Mouse (Mus musculus) ovary, postnatal 10 days (tissue): ENCODE data around the gene Nme7.

Source experiments
- DNase-seq: peaks from one replicate; pipeline ENCODE4 v3.0.0; 2022; ENCODE audit warnings: low spot score

Nme7 gene

DNA sequence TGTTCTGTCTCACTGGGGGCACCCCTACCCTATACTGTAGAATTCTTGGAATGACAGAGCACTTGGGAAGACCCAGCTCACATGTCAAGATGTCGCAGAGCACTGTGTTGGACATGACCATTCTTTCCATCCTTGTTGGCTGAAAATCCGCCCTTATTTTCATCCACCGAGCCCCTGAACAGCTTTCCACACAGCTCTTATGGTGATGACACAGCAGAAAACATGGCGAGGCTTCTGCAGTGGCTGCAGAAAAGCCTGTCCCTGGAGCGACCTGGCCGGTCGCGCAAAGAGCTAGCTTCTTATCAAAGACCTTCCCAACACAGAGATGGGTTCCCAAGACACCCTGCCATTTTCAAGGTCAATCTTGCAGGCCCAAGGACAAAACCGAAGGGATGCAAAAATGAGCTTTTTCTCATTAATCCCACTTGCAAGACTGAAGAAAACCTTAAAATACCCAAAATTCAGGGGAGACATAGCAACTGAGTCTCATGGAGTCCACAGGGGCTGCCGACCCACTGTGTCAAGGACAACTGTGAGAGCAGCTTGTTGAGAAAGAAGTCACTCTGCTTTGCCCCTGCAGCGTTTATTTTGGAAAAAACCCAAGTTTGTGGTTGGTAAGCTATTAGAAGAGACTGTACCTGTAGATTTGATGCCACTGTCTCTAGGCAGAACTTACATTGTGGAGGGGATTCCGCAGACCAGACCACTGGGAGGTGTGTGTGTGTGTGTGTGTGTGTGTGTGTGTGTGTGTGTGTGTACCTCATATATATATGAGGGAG is 155.4 kb downstream of the Nme7 start:
- no peak for DNase-seq

DNA sequence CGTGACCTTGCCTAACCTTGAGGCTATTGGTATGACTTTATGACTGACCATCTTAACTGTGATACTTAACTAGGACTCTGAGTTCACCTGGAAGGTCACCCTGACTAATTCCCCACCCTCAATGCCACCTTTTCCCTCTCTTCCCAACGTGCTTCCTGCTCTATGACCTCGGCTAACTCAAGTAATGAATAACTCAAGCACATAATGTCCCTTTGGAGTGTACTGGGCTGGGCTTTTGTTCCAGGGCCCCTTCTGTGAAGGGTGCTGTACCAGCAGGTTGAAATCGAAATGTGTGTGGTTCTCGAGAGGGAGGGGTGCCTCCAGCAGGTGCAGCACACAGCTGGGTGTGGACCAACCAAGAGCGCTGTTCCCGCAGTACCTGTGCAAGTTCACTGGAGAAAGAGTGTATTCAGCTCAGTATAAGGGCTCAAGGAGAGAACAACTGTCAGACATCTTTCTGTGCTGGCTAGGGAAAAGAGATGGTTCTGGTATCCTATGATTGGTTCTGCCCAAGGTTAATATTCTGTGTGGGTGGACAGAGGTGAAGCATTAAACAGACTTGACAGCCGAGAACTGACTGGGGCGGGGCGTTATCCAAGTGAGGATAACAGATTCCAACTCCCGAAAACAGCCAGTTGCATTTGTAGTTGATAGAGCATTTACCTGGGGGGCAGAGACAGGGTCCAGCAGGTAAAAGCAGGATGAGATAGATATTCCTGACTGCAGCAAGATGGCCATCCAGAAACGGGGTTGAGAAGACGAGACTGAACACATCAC is 157.2 kb downstream of the Nme7 start:
- no peak for DNase-seq

DNA sequence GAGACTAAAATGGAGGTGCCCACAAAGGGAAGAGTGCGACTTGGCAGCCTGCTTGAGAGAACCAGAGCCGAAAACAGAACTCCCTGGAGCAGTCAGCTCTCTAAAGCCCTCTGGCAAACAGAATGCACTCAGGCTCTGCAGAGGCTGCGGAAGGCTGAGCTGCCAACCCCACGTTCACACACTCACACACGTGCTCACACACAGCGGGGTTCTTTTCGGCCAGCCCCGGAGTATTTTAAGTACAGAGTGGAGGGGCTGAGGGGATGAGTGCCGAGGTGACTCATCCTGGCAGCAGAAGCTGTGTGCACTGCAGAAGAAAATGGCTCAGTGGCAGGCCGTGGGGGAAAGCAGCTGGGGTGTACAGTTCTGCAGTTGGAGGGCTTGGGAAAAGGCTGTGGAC is 157.8 kb downstream of the Nme7 start:
- no peak for DNase-seq

DNA sequence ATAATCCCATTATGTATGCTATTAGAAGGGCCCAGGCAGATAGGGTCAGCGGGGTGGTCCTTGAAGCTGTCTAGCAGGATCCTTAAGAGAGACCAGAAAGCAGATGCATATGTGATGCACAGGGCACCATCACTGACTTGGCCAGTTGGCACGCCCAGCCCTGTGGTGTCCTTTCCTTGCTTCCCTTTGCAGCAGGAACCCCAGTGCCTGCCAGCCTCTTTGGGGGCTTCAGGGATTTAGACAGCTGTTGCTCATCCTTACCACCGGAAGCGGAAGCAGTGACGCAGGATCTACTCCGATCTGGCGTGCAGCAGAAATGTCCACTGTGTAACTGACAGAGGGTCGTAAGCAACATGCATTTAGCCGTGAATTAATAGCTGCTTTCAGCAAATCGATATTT is 163.5 kb downstream of the Nme7 start:
- DNase-seq: no peak

DNA sequence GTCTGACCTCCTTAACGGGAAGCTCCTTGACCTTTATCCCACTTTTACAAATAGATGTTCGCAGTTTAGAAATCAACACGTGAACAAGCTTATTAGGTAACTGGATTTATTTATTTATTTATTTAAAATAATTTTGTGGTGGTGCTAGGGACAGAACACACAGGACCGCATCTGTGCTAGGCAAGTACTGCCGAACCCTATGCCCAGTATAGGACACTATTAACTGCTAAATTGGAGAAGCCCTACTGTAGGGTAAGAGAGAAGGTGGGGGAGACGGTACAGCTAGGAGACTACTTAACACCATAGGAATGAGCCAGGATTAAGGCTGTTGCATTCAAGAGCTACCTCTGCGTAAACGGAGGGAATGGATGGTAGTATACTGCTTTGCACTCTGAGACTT is 164.4 kb downstream of the Nme7 start:
- DNase-seq: no peak

DNA sequence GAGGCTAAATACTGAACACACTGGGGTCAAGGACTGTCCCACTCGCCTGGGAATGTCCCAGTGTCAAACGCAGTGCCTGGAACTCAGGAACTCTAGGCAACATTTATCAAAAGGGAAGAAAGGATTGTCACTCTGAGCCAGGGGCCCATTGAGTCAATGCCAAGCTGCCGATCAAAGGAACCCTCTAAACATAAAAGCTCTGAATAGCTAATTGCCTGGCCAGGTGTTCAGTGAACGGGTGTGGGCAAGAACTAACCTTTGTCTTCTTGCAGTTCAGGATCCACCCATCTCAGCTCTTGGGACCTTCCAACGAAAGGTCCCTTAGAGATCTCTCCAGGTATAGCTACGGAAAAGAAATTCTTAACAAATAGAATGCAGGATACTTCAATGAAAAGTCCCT is 167.1 kb downstream of the Nme7 start:
- DNase-seq: no peak

DNA sequence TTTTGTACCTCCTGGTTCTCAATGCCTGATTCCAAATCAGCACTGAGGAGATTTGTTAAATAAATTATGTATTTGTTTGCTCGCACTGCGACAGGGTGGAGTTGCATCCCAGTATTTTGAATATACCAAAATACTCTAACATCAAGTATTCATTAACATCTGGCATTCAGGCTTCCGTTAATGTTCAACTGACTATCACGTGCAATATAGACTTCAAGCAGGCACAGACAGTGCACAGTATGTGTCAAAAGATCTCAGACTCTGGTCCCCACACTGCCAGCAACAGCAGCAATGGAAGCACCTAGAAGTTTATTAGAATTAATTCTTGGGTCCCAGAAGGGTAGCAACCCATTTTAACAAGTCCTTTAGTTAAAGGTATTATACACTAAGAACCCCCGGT is 167.7 kb downstream of the Nme7 start:
- no peak for DNase-seq

DNA sequence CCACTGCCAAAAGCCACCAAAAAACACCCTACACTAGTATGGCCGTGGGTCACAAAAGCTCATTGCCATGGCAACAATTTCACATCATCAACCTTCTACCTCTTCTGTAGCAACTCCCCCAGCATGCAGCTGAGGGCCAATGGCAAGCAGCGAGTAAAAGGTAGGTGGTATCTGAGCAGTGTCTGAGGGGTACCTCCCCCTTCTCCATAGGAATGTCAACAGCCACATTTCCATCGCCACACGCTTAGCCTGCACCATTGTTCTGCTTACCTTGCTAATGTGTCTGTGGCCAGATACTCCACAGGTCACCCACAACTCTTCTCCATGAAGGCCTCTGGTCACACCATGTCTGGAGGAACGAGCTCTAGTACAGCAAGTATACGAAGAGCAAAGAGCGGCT is 169.5 kb downstream of the Nme7 start:
- no peak for DNase-seq

DNA sequence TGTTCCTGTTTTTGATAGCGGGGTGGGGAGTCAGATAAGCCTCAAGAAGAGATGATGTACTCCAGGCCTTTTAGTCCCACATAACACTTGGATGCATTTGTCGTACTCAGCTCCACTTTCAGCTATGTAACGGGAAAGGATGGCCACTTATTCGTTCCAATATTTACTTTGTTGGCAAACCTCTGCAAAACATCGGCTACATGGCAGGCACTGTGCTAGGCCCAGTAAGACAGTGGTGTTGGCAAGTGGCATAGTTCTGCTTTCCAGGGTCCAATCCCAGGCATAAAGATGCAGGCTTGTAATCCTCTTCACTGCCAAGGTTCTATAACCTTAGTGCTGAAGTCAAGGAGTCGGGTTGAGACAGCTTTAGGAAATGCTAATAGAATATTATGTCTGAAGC is 170.4 kb downstream of the Nme7 start:
- DNase-seq: no peak

DNA sequence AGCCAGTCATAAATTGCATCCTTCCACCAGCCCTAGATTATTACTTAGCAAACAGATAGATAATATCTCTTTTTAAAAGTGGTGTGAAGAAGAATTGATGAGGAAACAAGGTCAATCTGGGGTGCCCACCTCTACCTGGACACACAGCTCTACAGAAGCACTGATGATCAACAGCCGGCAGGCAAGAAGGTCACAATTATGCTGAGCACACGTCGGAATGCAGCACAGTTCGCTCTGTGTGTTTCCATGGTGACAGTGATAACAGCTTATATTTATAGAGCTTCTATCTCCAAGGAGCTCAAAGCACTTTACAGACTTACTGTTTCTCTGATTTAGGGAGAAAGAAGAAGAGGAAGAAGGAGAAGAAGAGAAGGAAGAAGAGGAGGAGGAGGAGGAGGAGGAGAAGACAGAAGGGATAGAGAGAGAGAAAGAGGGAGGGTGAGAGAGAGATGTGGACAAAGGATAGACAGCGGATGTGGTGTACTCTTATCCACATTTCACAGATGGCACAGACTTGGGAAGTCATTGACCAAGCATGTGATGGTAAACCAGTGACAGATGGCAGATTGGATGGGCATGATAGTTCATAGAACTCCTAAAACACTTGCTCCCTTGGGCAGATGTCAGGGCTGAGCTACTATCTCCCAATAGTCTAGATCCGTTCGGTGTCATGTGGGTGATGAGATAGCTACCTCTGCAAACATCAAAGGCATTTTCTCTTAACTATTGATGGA is 171.0 kb downstream of the Nme7 start:
- no peak for DNase-seq

DNA sequence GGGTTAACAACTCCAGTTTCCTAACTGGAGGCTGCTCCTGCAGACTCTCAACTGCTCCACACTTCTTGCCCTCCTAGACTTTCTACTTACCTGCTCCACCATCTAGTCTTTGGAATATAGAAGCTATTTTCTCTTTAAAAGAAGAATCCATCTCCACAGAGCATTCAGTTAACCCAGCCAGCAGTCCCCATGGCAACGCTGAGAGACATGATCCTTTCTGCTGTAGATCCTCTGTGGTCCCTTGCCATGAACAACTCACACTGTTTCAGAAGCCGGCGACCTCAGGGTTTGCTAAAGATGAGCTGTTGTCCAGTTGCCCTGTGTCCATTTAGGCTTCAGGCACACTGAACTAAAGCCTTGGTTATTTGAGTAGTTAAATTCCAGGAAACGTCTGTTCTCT is 172.0 kb downstream of the Nme7 start:
- no peak for DNase-seq

DNA sequence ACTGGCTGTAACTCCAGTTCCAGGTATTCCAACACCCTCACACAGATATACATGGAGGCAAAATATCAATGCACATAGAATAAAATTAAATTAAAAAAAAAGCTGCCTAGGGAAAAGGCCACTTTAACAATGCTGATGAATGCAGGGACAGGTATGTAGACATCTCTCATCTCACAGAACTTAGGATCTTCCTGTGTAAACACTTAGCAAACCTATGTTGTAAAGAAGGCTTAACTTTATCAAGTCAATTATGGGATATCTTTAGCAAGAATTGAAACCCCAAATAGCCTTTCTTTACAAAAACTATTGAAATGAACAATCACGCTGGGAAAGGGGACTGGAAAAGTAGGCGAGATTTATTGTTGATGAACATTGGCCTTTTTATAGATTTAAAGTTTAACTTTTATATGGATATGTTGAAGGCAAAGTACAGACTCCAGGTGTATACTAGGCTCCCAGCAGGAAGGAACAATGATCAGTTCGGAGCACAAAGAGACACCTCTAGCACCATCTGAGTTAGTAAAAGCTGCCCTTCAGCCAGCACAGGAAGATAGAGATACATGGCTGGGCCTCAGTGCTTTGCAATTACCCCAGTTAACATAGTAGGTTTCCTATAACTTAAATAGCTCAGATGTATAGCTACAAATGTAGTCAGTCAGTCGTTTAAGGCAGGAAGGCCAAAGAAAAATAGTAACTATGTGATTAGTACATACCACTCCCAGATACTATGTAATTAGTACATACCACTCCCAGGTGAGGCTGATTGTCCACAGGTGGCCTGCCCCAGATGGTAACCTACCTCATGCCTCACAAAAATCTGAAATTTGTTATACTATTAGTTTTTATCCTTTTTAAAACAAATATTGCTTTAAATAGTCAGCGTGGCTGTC is 177.1 kb downstream of the Nme7 start:
- DNase-seq: no peak

DNA sequence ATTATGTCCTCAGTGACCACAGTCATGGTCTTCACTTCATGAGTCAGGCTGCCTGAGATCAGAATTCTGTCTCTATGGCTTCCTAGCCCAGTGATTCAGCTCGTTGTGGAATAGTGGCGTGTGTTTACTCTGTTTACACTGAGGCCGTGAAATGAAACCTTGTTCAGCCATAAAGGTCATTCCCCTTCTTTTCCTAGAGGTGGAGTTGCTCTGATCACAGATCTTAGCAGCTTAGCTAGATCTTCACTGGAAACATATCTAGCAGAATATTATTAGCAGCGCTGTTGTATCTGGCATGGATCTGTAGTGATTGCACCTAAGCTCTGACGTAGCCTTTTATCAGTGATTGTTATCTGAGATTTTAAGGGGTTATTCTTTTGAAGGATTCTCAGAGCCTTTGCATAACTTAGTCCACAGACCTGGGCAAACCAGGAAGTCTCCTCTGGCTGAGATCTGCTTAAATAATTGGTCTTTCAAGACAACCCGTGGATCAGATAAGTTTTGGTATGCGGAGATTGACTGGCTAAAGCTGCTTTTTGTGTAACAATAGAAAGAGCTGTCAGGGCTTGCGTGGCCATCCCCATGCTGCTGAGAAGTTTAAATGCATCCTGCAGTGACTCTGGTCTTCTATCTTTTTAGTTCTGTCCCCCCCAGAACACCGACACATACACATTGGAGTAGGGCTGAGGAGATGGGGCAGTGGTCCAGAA is 177.9 kb downstream of the Nme7 start:
- DNase-seq: no peak

DNA sequence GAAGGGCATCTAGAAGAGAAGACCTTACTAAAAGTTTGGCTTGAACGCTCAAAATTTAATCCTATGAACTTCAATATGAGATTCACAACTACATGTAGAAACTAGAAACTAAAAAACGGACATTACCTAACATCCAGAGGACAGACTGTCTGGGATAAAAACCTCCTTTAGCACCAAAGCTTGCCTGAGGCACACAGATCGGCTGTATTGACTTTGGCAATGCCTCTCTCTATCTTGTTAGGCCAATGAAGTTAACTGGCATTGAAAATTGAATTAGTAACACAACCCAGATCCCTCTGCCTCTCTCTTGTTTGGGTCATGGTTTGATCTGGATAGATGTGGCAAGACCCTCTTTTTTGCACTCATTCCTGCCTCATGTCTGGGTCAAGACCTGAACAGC is 178.9 kb downstream of the Nme7 start:
- no peak for DNase-seq

DNA sequence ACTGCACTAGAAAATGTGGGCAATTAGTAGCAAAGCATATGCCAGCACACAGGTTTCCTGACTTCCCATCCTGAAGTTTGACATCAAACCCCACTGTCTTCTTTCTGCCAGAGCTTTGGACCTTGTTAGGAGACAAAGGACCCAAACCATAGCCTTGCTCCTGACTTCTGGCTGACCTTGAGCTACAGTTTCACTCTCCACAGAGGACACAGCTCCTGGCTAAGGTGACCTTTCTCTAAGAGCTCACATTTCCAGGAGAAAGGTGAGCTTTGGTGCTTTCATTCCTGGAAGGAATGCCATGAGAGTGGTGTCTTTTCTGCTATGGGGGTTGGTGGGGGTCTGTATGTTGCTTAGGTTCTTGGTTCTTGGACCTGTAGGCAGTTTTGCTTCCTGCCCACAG is 179.8 kb downstream of the Nme7 start:
- no peak for DNase-seq
